Mouse (Mus musculus) lung, postnatal 0 days (tissue): ENCODE measurements at regions not wholly inside any gene's neighbourhood (a gene's known extent, or its start where the extent isn't known, plus 50 kb on each side); places are given as distances from the start of the nearest gene placed in this dataset.

Source experiments
- CTCF ChIP-seq: IDR thresholded peaks from 2 replicates; pipeline ENCODE4 v1.5.1; 2016; ENCODE audit warnings: antibody characterized with exemption, mild to moderate bottlenecking
- EP300 ChIP-seq: IDR thresholded peaks from 2 replicates; pipeline ENCODE4 v1.6.1; 2016; ENCODE audit warnings: antibody characterized with exemption, mild to moderate bottlenecking, control low read depth

DNA sequence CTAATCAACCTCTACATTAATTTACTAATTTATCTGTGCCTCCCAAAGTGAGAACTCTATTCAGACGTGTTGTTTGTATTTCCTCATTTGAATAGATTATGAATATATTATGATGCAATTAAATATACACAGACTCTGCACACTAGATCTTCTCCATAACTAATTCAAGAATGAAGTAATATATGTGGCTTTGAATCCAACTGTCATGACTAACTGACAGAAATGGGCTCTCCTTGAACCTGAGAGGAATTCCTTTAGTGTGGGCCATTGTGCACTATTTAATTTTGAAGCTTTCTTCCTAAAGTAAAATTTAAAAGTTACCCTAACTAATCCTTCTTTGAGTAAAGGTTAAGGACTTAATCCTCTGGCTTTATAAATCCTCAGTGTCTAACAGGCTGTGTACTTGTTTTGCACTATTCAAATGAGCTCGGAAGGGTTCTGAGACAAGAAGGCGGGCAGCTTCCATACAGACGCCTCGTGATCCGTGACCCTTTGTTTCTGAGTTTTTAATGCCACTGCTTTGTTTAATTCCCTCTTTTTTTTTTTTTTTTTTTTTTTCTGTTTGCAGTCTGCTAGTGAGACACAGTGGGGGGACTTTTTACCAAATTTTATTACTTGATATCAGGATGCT lies 128.0 kb upstream of the Sox2 start:
- TF ChIP-seq CTCF: no peak
- no peak for TF ChIP-seq EP300
